Mouse (Mus musculus): ENCODE measurements around the gene Polm. TPM values are rescaled to one million over a fixed set of nuclear protein-coding genes. Genes with fewer than 3 reads are reported as not detected.

The Polm gene
- total and polyA plus RNA-seq, 3 experiments: 5.4 to 18.3 TPM; not detected in 1

DNA sequence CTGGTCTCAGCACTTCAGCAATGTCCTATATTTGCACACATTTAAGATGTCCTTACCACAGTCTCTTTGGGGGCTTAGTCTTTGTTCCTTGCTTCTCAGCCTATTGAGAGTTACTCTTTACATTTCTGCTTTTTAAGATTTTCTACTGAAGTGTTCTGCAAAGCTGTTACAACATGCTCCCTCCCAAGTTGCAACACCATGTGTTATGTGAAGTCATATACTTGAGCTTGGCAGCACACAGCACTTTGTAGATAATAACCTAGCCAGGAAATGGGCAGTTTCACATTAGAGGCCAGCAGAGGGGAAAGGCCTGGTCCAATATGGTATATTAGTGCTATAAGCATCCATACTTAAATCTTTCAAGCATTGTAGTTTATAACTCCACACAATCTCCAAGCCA lies 52.1 kb downstream of the Polm start:
- Histone ChIP-seq H3K4me1 (ENCODE audit: control insufficient read depth in 1 of 2, insufficient read depth in 2 of 2, low read length in 2 of 2) (peaks cover 0 to 27% of the 10 kb centered on the region in 2 experiments; a peak in 2 of 4 replicates), H3K27me3 (ENCODE audit: control insufficient read depth in 1 of 2, insufficient read depth in 2 of 2, low read length in 2 of 2) (no peaks in the 10 kb centered on the region), H3K9me3 (replicated peaks; ENCODE audit: insufficient read depth, low read length) (no peaks in the 10 kb centered on the region), H3K4me3 (ENCODE audit: control insufficient read depth in 1 of 2, insufficient read depth in 1 of 2, low read depth in 2 of 2, low read length in 2 of 2) (no peak overlapping the region), H3K9ac (ENCODE audit: control insufficient read depth, low read depth, low read length, poor library complexity, severe bottlenecking) (no peak overlapping the region), H3K79me2 (ENCODE audit: control insufficient read depth, insufficient read depth, low read length, poor library complexity) (peaks cover 21% of the 10 kb centered on the region), H3K27ac (ENCODE audit: control insufficient read depth, low read depth, low read length) (no peak overlapping the region), H3K36me3 (ENCODE audit: control insufficient read depth in 1 of 2, insufficient read depth in 2 of 2, low read length in 2 of 2) (peaks cover 0 to 25% of the 10 kb centered on the region in 2 experiments; a peak in 2 of 4 replicates)
- no peak for TF ChIP-seq KAT2A (conservative IDR thresholded peaks at IDR 0.05; ENCODE audit: low read depth, low read length)
- no peak for TF ChIP-seq CTCF (IDR thresholded peaks at IDR 0.05 in 2 of 3, conservative IDR thresholded peaks at IDR 0.05 in 1 of 3; ENCODE audit: control insufficient read depth in 1 of 3, insufficient read depth in 1 of 3, low read depth in 2 of 3, low read length in 3 of 3, poor library complexity in 1 of 3, severe bottlenecking in 1 of 3)
- no peak for TF ChIP-seq TCF12 (IDR thresholded peaks at IDR 0.05; ENCODE audit: low read depth, low read length)
- no peak for TF ChIP-seq ZMIZ1 (IDR thresholded peaks at IDR 0.05; ENCODE audit: low read depth, low read length)
- TF ChIP-seq UBTF (IDR thresholded peaks at IDR 0.05; ENCODE audit: borderline replicate concordance, insufficient read depth, low read depth, low read length): no peak
- TF ChIP-seq ZKSCAN1 (IDR thresholded peaks at IDR 0.05; ENCODE audit: low read depth, low read length): no peak
- TF ChIP-seq ZC3H11A (IDR thresholded peaks at IDR 0.05; ENCODE audit: low read depth, low read length): no peak
- TF ChIP-seq CHD1 (IDR thresholded peaks at IDR 0.05; ENCODE audit: low read depth, low read length): no peak
- DNase-seq (ENCODE audit: low read depth, low spot score): no peak

DNA sequence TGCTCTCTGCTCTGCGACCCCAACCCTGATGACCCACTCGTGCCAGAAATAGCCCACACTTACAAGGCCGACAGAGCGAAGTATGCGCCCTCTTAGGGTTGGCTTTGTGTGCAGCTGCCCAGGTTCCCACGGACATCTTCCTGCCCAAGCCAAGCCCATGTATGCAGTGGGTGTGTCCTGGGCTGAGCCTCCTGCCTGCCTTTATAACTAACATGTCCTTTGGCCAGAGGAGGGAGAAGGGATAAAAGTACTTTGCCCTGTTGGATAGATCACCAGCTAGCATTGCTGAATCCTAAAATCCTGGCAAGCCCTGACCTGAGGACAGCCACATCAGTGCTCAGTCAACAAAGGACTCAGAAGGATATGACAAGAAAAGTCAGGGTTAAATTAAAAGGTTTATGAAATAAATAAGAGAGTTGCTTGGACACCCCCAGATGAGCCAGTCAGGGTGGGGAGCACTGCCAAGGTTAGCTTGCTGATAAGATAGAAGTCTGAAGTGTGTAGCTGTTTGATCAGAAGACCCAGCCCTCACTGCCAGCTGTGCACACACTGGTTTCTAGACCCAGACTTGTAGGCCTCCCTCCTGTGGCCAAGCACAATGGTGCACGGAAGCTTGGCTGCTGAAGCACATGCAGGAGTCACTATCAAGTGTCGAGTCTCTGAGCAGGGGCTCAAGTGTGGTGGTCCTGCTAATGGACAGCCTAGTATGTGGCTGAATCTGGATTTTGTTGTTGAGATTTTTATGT lies 55.4 kb downstream of the Polm start:
- Histone ChIP-seq H3K9ac (ENCODE audit: control insufficient read depth, low read depth, low read length, poor library complexity, severe bottlenecking) (no peak overlapping the region), H3K79me2 (ENCODE audit: control insufficient read depth, insufficient read depth, low read length, poor library complexity) (peaks cover 2% of the 10 kb centered on the region; the same call in 1 of the 2 replicates), H3K27me3 (ENCODE audit: control insufficient read depth in 1 of 2, insufficient read depth in 2 of 2, low read length in 2 of 2) (no peaks in the 10 kb centered on the region), H3K27ac (ENCODE audit: control insufficient read depth, low read depth, low read length) (no peak overlapping the region), H3K4me3 (ENCODE audit: control insufficient read depth in 1 of 2, insufficient read depth in 1 of 2, low read depth in 2 of 2, low read length in 2 of 2) (no peak overlapping the region), H3K4me1 (ENCODE audit: control insufficient read depth in 1 of 2, insufficient read depth in 2 of 2, low read length in 2 of 2) (peaks cover 0 to 13% of the 10 kb centered on the region in 2 experiments; a peak in 2 of 4 replicates), H3K9me3 (replicated peaks; ENCODE audit: insufficient read depth, low read length) (no peaks in the 10 kb centered on the region), H3K36me3 (ENCODE audit: control insufficient read depth in 1 of 2, insufficient read depth in 2 of 2, low read length in 2 of 2) (peaks cover 0 to 16% of the 10 kb centered on the region in 2 experiments; a peak in 2 of 4 replicates)
- peak; percentile 78 for DNase-seq (ENCODE audit: low read depth, low spot score)
- TF ChIP-seq ELF1 (IDR thresholded peaks at IDR 0.05; ENCODE audit: low read depth, low read length) (no peak), MAFK (IDR thresholded peaks at IDR 0.05; ENCODE audit: borderline replicate concordance, low read depth, low read length) (no peak), CHD1 (IDR thresholded peaks at IDR 0.05; ENCODE audit: low read depth, low read length) (no peak), TCF12 (IDR thresholded peaks at IDR 0.05; ENCODE audit: low read depth, low read length) (peak; percentile 58), RCOR1 (IDR thresholded peaks at IDR 0.05; ENCODE audit: low read depth, low read length) (0 out of 2 replicates have a peak, but pooled peaks have one; percentile 22), POLR2AphosphoS5 (IDR thresholded peaks at IDR 0.05; ENCODE audit: borderline replicate concordance, low read depth, low read length) (no peak), JUND (IDR thresholded peaks at IDR 0.05; ENCODE audit: low read depth, low read length) (no peak), MAX (IDR thresholded peaks at IDR 0.05; ENCODE audit: low read length) (no peak), RAD21 (IDR thresholded peaks at IDR 0.05; ENCODE audit: low read depth, low read length) (no peak; the same call in 1 of the 2 replicates), CHD2 (IDR thresholded peaks at IDR 0.05; ENCODE audit: low read length) (no peak), ZMIZ1 (IDR thresholded peaks at IDR 0.05; ENCODE audit: low read depth, low read length) (no peak), GABPA (IDR thresholded peaks at IDR 0.05; ENCODE audit: low read depth, low read length) (no peak), HCFC1 (IDR thresholded peaks at IDR 0.05; ENCODE audit: low read depth, low read length) (no peak), MYC (IDR thresholded peaks at IDR 0.05; ENCODE audit: low read depth, low read length) (no peak), MEF2A (IDR thresholded peaks at IDR 0.05; ENCODE audit: extremely low read depth, insufficient replicate concordance, low read depth, low read length, poor library complexity, severe bottlenecking) (no peak), CTCF (IDR thresholded peaks at IDR 0.05 in 2 of 3, conservative IDR thresholded peaks at IDR 0.05 in 1 of 3; ENCODE audit: control insufficient read depth in 1 of 3, insufficient read depth in 1 of 3, low read depth in 2 of 3, low read length in 3 of 3, poor library complexity in 1 of 3, severe bottlenecking in 1 of 3) (peak; percentile 17 to 55 (median 40)), USF1 (IDR thresholded peaks at IDR 0.05; ENCODE audit: low read depth, low read length) (no peak), KAT2A (conservative IDR thresholded peaks at IDR 0.05; ENCODE audit: low read depth, low read length) (no peak), ETS1 (IDR thresholded peaks at IDR 0.05; ENCODE audit: low read depth, low read length) (peak; percentile 68), EP300 (IDR thresholded peaks at IDR 0.05; ENCODE audit: low read depth in 1 of 2, low read length in 2 of 2) (peak in 1 of 2 experiments; percentile 54; a peak in 2 of 4 replicates), UBTF (IDR thresholded peaks at IDR 0.05; ENCODE audit: borderline replicate concordance, insufficient read depth, low read depth, low read length) (no peak), MXI1 (IDR thresholded peaks at IDR 0.05; ENCODE audit: low read depth, low read length) (no peak), GATA1 (IDR thresholded peaks at IDR 0.05; ENCODE audit: low read depth, low read length) (peak; percentile 73), TAL1 (IDR thresholded peaks at IDR 0.05; ENCODE audit: low read length) (no peak), POLR2A (IDR thresholded peaks at IDR 0.05; ENCODE audit: control insufficient read depth in 1 of 2, insufficient read depth in 1 of 2, low read depth in 1 of 2, low read length in 2 of 2, poor library complexity in 1 of 2) (no peak), ZC3H11A (IDR thresholded peaks at IDR 0.05; ENCODE audit: low read depth, low read length) (no peak), MAZ (IDR thresholded peaks at IDR 0.05; ENCODE audit: low read depth, low read length) (no peak)

Measured in MEL (cell line).